Mouse (Mus musculus) thymus, adult 2 months (tissue): Measurements from ENCODE around the gene Brat1. TPM values are rescaled to one million over a fixed set of nuclear protein-coding genes. Genes with fewer than 3 reads are reported as not detected.
"Not testable (repeated sequence)": the region's sequence is repeated elsewhere in the genome, so short reads cannot be mapped to it uniquely, and the experiment has no call there.

Experiments
- DNase-seq: peaks from one replicate; pipeline ENCODE4 v3.0.0; 2021
- H3K27ac ChIP-seq: fragments of 200-500 bp; 2 replicates; pipeline ENCODE4 v1.5.1; 2012; ENCODE audit warnings: low read length, control low read depth; ENCODE audit not compliant: control insufficient read depth, insufficient read depth
- H3K27me3 ChIP-seq: fragments of 200-500 bp; 2 replicates; pipeline ENCODE4 v1.6.1; 2012; ENCODE audit warnings: mild to moderate bottlenecking, low read length, moderate library complexity, mixed read lengths; ENCODE audit not compliant: control insufficient read depth, insufficient read depth
- H3K36me3 ChIP-seq: fragments of 200-500 bp; 2 replicates; pipeline ENCODE4 v1.6.1; 2012; ENCODE audit warnings: mild to moderate bottlenecking, low read length, moderate library complexity; ENCODE audit not compliant: control insufficient read depth, insufficient read depth
- H3K4me1 ChIP-seq: fragments of 200-500 bp; replicated peaks from 2 replicates; pipeline ENCODE4 v1.6.1; 2012; ENCODE audit warnings: low read length; ENCODE audit not compliant: control insufficient read depth, insufficient read depth
- H3K4me3 ChIP-seq: fragments of 200-500 bp; 2 replicates; pipeline ENCODE4 v1.5.1; 2012; ENCODE audit warnings: mild to moderate bottlenecking, low read length, control low read depth, moderate library complexity; ENCODE audit not compliant: control insufficient read depth, insufficient read depth
- CTCF ChIP-seq: fragments of 200-500 bp; IDR thresholded peaks from 2 replicates; pipeline ENCODE4 v1.5.1; 2012; ENCODE audit warnings: mild to moderate bottlenecking, control low read depth, low read length, moderate library complexity, borderline replicate concordance; ENCODE audit not compliant: control insufficient read depth, poor library complexity, insufficient read depth; ENCODE audit errors: extremely low read depth
- POLR2A ChIP-seq: fragments of 200-500 bp; IDR thresholded peaks from 2 replicates; pipeline ENCODE4 v1.6.1; 2012; ENCODE audit warnings: mild to moderate bottlenecking, low read length, control low read depth, moderate library complexity; ENCODE audit not compliant: control insufficient read depth, poor library complexity, insufficient read depth; ENCODE audit errors: extremely low read depth
- WGBS: fragments of 180-500 bp; shearing (Covaris S2); methylation state at CpG from one replicate; pipeline ENCODE4 v1.1.7; 2018; 5-methylcytosine and 5-hydroxymethylcytosine counted together
- polyA plus RNA-seq: library from polyadenylated mRNA; depleted of rRNA; stranded (reverse); fragments of >200 nt; gene quantifications from 2 replicates; pipeline ENCODE4 v1.2.3, GENCODE M21; 2012

Brat1 gene
- polyA plus RNA-seq, 1 experiment, result 65.1 TPM

DNA sequence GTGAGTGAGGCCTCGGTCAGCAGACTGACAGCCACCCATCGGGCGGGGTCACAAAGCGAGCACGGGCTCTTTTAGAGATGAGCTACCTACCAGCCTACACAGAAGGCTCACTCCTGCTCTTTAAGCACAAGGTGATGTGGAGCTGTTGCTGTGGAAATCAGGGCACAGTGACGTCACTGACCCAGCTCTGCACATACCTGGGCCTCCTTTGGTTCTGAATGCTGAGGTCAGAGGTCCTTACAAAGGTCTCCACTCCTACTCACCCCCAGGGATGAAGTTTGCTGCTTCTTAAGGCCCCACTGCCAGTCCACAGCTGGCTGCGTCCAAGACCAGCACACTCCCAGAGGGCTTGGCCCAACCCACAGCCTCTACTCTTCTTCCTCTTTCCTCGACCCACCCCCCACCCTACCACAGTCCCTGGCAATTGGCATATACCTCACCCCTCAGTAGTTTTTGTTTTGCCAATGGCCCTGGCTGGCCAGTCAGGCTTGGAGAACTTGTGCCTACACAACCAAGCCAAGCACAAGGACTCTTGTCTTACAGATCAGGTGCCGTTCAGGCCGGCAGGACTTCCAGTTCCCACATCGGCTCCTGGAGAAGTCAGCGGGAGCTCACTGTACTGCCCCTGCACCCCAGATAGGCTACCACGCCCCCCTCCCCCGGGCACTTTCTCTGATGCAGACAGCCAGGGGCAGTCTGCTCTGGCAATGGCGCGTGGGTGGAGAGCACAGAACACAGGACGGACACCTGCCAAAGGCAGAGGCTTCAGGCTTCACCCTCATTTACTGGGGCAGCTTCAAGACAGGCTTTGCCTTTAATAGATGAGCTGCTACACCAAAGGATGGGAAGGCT lies 41.8 kb upstream of the Brat1 start:
- no peaks in the 10 kb centered on the region for H3K36me3 ChIP-seq
- no peaks in the 10 kb centered on the region for H3K27me3 ChIP-seq
- H3K4me3 ChIP-seq, result no peak overlapping the region
- WGBS, result 39% methylated on average over 17 of the region's 17 CpGs
- no peak for DNase-seq
- TF ChIP-seq POLR2A (no peak), CTCF (no peak)
- H3K27ac ChIP-seq, result no peak overlapping the region
- peaks cover 43% of the 10 kb centered on the region for H3K4me1 ChIP-seq

DNA sequence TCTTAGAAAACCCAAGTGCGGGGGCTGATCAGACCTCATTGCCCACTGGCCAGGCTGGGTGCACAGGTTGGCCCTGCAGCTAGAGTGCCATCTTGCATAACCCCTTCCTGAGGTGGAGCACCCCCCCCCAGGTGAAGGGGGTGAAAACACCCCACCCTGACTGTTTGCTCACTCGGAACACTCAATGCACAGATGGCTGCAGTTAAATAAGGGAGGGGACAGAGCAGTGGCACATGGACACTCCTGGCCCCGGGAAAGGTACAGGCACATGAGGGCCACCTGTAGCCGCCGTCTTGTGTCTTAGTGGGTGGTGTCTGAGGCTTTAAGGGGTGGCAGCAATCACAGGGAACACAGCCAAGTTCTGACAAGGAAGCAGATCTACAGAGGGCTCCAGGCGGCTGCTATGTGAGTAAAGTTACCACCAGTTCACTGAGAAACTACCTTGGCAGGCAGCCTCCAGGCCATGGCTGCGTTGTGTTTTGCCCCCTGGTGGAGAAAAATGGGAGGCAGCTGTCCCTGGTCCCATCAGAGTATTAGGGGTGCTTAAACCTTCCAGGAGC lies 41.1 kb upstream of the Brat1 start:
- no peaks in the 10 kb centered on the region for H3K27me3 ChIP-seq
- no peak overlapping the region for H3K4me3 ChIP-seq
- whole genome bisulfite sequencing, result 25% methylated on average over 7 of the region's 7 CpGs
- H3K27ac ChIP-seq, result no peak overlapping the region
- H3K36me3 ChIP-seq, result no peaks in the 10 kb centered on the region
- TF ChIP-seq POLR2A (no peak), CTCF (peak; percentile 85)
- DNase-seq, result peak; percentile 70
- peaks cover 43% of the 10 kb centered on the region for H3K4me1 ChIP-seq

DNA sequence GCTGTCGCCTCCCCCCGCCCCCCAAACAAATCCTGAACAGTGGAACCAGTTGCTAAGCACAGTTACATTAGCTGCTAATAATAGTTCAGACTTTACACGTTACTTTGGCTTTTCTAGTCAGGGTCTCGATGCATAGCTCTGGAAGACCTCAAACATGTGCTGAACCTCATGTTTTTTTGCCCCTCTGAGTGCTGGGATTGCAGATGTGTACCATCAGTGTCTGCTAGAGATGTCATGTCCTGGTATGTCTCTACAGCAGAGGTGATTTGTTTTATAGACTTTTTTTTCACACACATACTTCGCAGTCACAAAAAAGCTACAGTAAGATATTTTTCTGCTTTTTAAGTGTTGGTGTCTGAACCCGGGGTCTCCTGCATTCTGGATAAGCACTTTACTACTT lies 32.7 kb upstream of the Brat1 start:
- H3K27ac ChIP-seq, result no peak overlapping the region
- no peak for TF ChIP-seq POLR2A
- no peak for TF ChIP-seq CTCF
- no peaks in the 10 kb centered on the region; the same call in 1 of the 2 replicates for H3K36me3 ChIP-seq
- H3K4me1 ChIP-seq, result no peaks in the 10 kb centered on the region
- no peaks in the 10 kb centered on the region for H3K27me3 ChIP-seq
- no peak for DNase-seq
- H3K4me3 ChIP-seq, result no peak overlapping the region
- WGBS, result 96% methylated on average over 6 of the region's 6 CpGs

DNA sequence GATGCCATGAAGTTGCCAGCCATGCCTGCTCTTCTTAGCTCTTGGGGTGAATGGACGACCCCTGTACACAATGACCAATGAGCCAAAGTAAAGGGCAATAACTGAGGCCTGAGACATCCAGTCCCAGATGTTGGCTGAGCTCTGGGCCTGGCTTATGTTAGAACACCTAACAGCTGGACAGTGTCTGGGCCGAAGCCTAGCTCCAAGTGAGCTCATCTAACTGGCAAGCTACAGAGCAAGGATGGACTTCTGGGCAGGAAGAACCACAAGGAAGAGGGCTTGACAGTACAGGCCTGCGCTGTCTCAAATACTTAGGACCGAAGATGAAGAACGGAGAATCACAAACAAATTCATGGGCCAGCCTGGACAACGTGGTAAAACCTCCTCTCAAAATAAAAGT lies 32.2 kb upstream of the Brat1 start:
- DNase-seq, H3K4me1 ChIP-seq, H3K27ac ChIP-seq, H3K27me3 ChIP-seq, H3K4me3 ChIP-seq, H3K36me3 ChIP-seq: not testable (repeated sequence)
- WGBS, result 98% methylated on average over 6 of the region's 6 CpGs

DNA sequence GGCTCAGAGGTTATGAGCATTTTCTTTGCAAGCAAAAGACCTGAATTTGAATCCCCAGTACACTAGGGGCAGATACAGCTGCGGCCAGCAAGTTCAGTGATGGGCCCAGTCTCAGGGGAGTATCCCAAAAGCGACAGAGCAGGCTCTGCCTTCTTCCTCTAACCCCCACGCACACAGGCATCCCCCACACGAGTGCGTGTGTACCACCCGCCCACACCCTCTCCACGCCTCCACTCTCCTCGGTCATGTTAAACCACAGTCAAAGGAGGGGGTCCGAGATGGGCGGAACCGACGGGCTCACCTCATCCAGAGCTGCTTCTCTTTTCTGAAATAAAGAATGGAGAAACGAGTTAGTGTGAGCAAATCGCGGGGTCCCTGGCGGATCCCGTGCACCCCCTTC lies 30.8 kb upstream of the Brat1 start:
- H3K4me3 ChIP-seq, result no peak overlapping the region
- no peak for TF ChIP-seq CTCF
- TF ChIP-seq POLR2A, result no peak
- H3K4me1 ChIP-seq, result no peaks in the 10 kb centered on the region
- no peak for DNase-seq
- no peaks in the 10 kb centered on the region; the same call in 1 of the 2 replicates for H3K36me3 ChIP-seq
- H3K27me3 ChIP-seq, result no peaks in the 10 kb centered on the region
- no peak overlapping the region for H3K27ac ChIP-seq
- WGBS, result 79% methylated on average over 17 of the region's 17 CpGs

DNA sequence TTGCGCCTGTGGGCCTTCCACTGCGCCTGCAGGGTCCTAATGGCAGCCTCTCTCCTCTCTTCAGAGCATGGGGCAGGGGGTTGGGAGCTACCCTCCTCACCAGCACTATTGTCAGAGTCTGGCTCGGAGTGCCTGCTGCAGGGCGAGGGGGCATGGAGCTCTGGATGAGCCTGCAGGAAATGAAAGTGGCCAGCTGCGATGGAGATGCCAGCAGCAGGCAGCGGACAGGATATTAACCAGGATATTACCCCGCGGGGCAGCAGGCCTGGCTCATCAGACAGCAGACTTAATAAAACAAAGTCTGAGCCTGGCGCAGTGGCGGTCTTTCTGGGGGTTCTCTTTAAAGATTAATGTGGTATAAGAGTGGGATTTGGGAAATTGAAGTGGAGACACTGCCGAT lies 29.7 kb upstream of the Brat1 start:
- H3K4me3 ChIP-seq, result no peak overlapping the region
- no peaks in the 10 kb centered on the region for H3K4me1 ChIP-seq
- 97% methylated on average over 11 of the region's 11 CpGs for WGBS
- TF ChIP-seq POLR2A (no peak), CTCF (no peak)
- H3K27me3 ChIP-seq, result no peaks in the 10 kb centered on the region
- no peak overlapping the region for H3K27ac ChIP-seq
- H3K36me3 ChIP-seq, result no peaks in the 10 kb centered on the region; the same call in 1 of the 2 replicates
- DNase-seq, result no peak

DNA sequence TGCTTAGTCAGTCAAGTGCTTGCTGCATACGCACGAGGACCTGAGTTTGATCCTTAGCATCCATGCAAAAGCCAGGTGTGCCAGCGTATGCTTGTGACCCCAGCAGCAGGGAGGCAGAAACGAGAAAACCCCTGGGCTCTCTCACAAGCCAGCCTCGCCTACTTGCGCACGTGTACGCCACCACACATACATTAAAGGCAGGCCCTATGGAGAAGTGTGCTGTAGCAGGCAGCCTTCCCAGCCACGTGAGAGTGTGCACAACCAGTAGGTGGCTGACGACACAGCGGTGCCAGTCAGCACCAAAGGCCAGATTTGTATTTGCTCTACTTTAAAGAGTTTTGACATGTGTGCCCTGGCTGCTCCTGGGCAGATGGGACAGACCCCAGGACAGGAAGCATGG lies 29.2 kb upstream of the Brat1 start:
- no peaks in the 10 kb centered on the region for H3K36me3 ChIP-seq
- H3K4me1 ChIP-seq, result no peaks in the 10 kb centered on the region
- DNase-seq, result no peak
- WGBS, result 94% methylated on average over 11 of the region's 11 CpGs
- H3K4me3 ChIP-seq, result no peak overlapping the region
- TF ChIP-seq CTCF (no peak), POLR2A (no peak)
- no peaks in the 10 kb centered on the region for H3K27me3 ChIP-seq
- no peak overlapping the region for H3K27ac ChIP-seq
